In genomic region chr15:102976631-102977422, GRCm38 (mm10) we compare ENCODE assay signal across 9 mouse cellular contexts. TPM values are rescaled to one million over a fixed set of nuclear protein-coding genes. Genes with fewer than 3 reads are reported as not detected.
DNase-seq lines count a peak whose midpoint lies in the region; ATAC-seq lines count a peak whose summit lies in the region.
"Had no signal": no experiment of that assay in that cellular context is flagged by ENCODE, and none has a peak within 500 bp of the region (broad histone marks: within the 10 kb centered on the region; RNA-seq: fewer than 3 reads in every experiment).

No protein-coding gene starts in this region.

- peak overlapping the region; percentile 43 for H3K4me2 ChIP-seq in heart, embryonic 14.5 days (ENCODE audit: low read length)
- H3K4me2 ChIP-seq in embryonic facial prominence, embryonic 13.5 days = 0 out of 2 replicates have a peak overlapping the region, but pooled peaks have one; percentile 9
- H3K4me2 ChIP-seq in liver, embryonic 12.5 days = peak overlapping the region; percentile 28
- no peak overlapping the region for H3K4me2 ChIP-seq in midbrain, embryonic 14.5 days (ENCODE audit: low read length)
- H3K4me2 ChIP-seq in hindbrain, embryonic 14.5 days (replicated peaks) = no peak overlapping the region

- H3K27me3 ChIP-seq in heart, embryonic 14.5 days (ENCODE audit: control insufficient read depth, insufficient read depth, low read length) = peaks cover 100% of the 10 kb centered on the region
- H3K27me3 ChIP-seq in embryonic facial prominence, embryonic 13.5 days = peaks cover 100% of the 10 kb centered on the region
- peaks cover 100% of the 10 kb centered on the region for H3K27me3 ChIP-seq in liver, embryonic 12.5 days (replicated peaks)
- peaks cover 99% of the 10 kb centered on the region for H3K27me3 ChIP-seq in midbrain, embryonic 14.5 days (ENCODE audit: control insufficient read depth, insufficient read depth, low read length)
- H3K27me3 ChIP-seq in hindbrain, embryonic 14.5 days (ENCODE audit: control insufficient read depth, insufficient read depth, low read length) = peaks cover 100% of the 10 kb centered on the region

- no peak for ATAC-seq in heart, embryonic 14.5 days (ENCODE audit: insufficient number of reproducible peaks, insufficient read depth, low FRiP score, low read depth)
- peak; percentile 55 for ATAC-seq in CD4-positive, CD25-positive, alpha-beta regulatory T cell, adult 4 months
- no peak for ATAC-seq in embryonic facial prominence, embryonic 13.5 days (ENCODE audit: insufficient number of reproducible peaks, insufficient read depth, low FRiP score, low TSS enrichment, low read depth)
- no peak for ATAC-seq in liver, embryonic 12.5 days
- no peak for ATAC-seq in midbrain, embryonic 14.5 days (ENCODE audit: low FRiP score, low TSS enrichment)
- no peak for ATAC-seq in hindbrain, embryonic 14.5 days (ENCODE audit: low FRiP score)

- no peak overlapping the region for H3K9ac ChIP-seq in heart, embryonic 14.5 days (ENCODE audit: low read length)
- H3K9ac ChIP-seq in embryonic facial prominence, embryonic 13.5 days = no peak overlapping the region
- H3K9ac ChIP-seq in liver, embryonic 12.5 days = no peak overlapping the region
- H3K9ac ChIP-seq in midbrain, embryonic 14.5 days (replicated peaks; ENCODE audit: low read length) = no peak overlapping the region
- H3K9ac ChIP-seq in hindbrain, embryonic 14.5 days = no peak overlapping the region

- no peaks in the 10 kb centered on the region for H3K36me3 ChIP-seq in heart, embryonic 14.5 days (ENCODE audit: control insufficient read depth, insufficient read depth, low read length)
- H3K36me3 ChIP-seq in embryonic facial prominence, embryonic 13.5 days = no peaks in the 10 kb centered on the region
- H3K36me3 ChIP-seq in liver, embryonic 12.5 days = no peaks in the 10 kb centered on the region
- no peaks in the 10 kb centered on the region for H3K36me3 ChIP-seq in midbrain, embryonic 14.5 days (ENCODE audit: control insufficient read depth, insufficient read depth, low read length)
- H3K36me3 ChIP-seq in hindbrain, embryonic 14.5 days (replicated peaks; ENCODE audit: control insufficient read depth, insufficient read depth) = no peaks in the 10 kb centered on the region

- no peak for DNase-seq in heart, postnatal 4 days
- DNase-seq in layer of hippocampus, postnatal 25 days (ENCODE audit: extremely low spot score in 1 of 2, low spot score in 1 of 2) = no peak
- DNase-seq in midbrain, embryonic 14.5 days = no peak
- DNase-seq in hindbrain, embryonic 14.5 days (ENCODE audit: low spot score) = no peak
- DNase-seq: thymus, postnatal 36 days had no signal

- peaks cover 0 to 4% of the 10 kb centered on the region in 2 experiments; a peak in 2 of 4 replicates for H3K4me1 ChIP-seq in heart, embryonic 14.5 days (ENCODE audit: control insufficient read depth in 2 of 2, insufficient read depth in 2 of 2, low read length in 2 of 2)
- H3K4me1 ChIP-seq in embryonic facial prominence, embryonic 13.5 days = peaks cover 4% of the 10 kb centered on the region
- 0 out of 2 replicates have a peak, but pooled peaks cover 3% of the 10 kb centered on the region for H3K4me1 ChIP-seq in liver, embryonic 12.5 days
- H3K4me1 ChIP-seq in midbrain, embryonic 14.5 days (ENCODE audit: control insufficient read depth, insufficient read depth, low read length) = 0 out of 2 replicates have a peak, but pooled peaks cover 1% of the 10 kb centered on the region
- no peaks in the 10 kb centered on the region for H3K4me1 ChIP-seq in hindbrain, embryonic 14.5 days (replicated peaks; ENCODE audit: control insufficient read depth, insufficient read depth, low read length)

- H3K9me3 ChIP-seq in heart, embryonic 14.5 days (ENCODE audit: control insufficient read depth, low read length) = no peaks in the 10 kb centered on the region
- H3K9me3 ChIP-seq in embryonic facial prominence, embryonic 13.5 days = no peaks in the 10 kb centered on the region
- H3K9me3 ChIP-seq in liver, embryonic 12.5 days (replicated peaks) = no peaks in the 10 kb centered on the region
- no peaks in the 10 kb centered on the region for H3K9me3 ChIP-seq in midbrain, embryonic 14.5 days (ENCODE audit: control insufficient read depth, low read length)
- no peaks in the 10 kb centered on the region for H3K9me3 ChIP-seq in hindbrain, embryonic 14.5 days (ENCODE audit: control insufficient read depth, low read length)

- H3K4me3 ChIP-seq in heart, embryonic 14.5 days (ENCODE audit: control insufficient read depth in 1 of 2, insufficient read depth in 1 of 2, low read depth in 1 of 2, low read length in 2 of 2) = peak overlapping the region in 1 of 2 experiments; percentile 28; a peak in 2 of 4 replicates
- H3K4me3 ChIP-seq in embryonic facial prominence, embryonic 13.5 days = 0 out of 2 replicates have a peak overlapping the region, but pooled peaks have one; percentile 6
- H3K4me3 ChIP-seq in liver, embryonic 12.5 days = peak overlapping the region; percentile 13
- no peak overlapping the region for H3K4me3 ChIP-seq in midbrain, embryonic 14.5 days (replicated peaks; ENCODE audit: low read depth, low read length)
- no peak overlapping the region for H3K4me3 ChIP-seq in hindbrain, embryonic 14.5 days (replicated peaks; ENCODE audit: low read length)

- H3K27ac ChIP-seq in heart, embryonic 14.5 days (replicated peaks in 1 of 2; ENCODE audit: control insufficient read depth in 1 of 2, insufficient read depth in 1 of 2, low read depth in 2 of 2, low read length in 2 of 2) = no peak overlapping the region
- H3K27ac ChIP-seq in embryonic facial prominence, embryonic 13.5 days = no peak overlapping the region
- no peak overlapping the region for H3K27ac ChIP-seq in liver, embryonic 12.5 days
- no peak overlapping the region for H3K27ac ChIP-seq in midbrain, embryonic 14.5 days (replicated peaks; ENCODE audit: low read depth, low read length)
- H3K27ac ChIP-seq in hindbrain, embryonic 14.5 days = no peak overlapping the region

- WGBS in heart, embryonic 14.5 days = 1% methylated on average over 37 of the region's 37 CpGs
- 1% methylated on average over 37 of the region's 37 CpGs for WGBS in embryonic facial prominence, embryonic 13.5 days
- 2% methylated on average over 37 of the region's 37 CpGs for WGBS in liver, embryonic 12.5 days (ENCODE audit: insufficient replicate concordance)
- under 1% methylated on average over 37 of the region's 37 CpGs for WGBS in midbrain, embryonic 14.5 days
- WGBS in hindbrain, embryonic 14.5 days = under 1% methylated on average over 37 of the region's 37 CpGs

RNA-seq across cellular contexts. Expression of gene Hoxc9, which starts 0.6 kb away (rescaled TPM):
- not detected in 2 replicates for polyA plus RNA-seq in heart, embryonic 14.5 days (2014; fragmentation: Nextera tagmentation; extraction: Ambion mirVana)
- not detected for total RNA-seq in heart, postnatal 4 days (2021)
- polyA plus RNA-seq in CD4-positive, CD25-positive, alpha-beta regulatory T cell, adult 4 months (2017; shearing (Covaris generic)) = not detected
- not detected in 2 replicates for polyA plus RNA-seq in embryonic facial prominence, embryonic 13.5 days (2015; fragmentation: Nextera tagmentation; extraction: Ambion mirVana)
- 0.07 TPM in 1 of 2 replicates, not detected in the other for polyA plus RNA-seq in liver, embryonic 12.5 days (2016; fragmentation: Nextera tagmentation; extraction: Ambion mirVana)
- total RNA-seq in layer of hippocampus, postnatal 25 days (2021) = not detected
- polyA plus RNA-seq in midbrain, embryonic 14.5 days (2014; fragmentation: Nextera tagmentation; extraction: Ambion mirVana) = not detected in 2 replicates
- 0.25 and 0.75 TPM in 2 replicates for polyA plus RNA-seq in hindbrain, embryonic 14.5 days (2014; fragmentation: Nextera tagmentation; extraction: Ambion mirVana)

RNA-seq across cellular contexts. Expression of gene Hoxc5, which starts 9.6 kb away (rescaled TPM):
- 0.07 TPM in 1 of 2 replicates, not detected in the other for polyA plus RNA-seq in heart, embryonic 14.5 days (2014; fragmentation: Nextera tagmentation; extraction: Ambion mirVana)
- not detected for total RNA-seq in heart, postnatal 4 days (2021)
- polyA plus RNA-seq in CD4-positive, CD25-positive, alpha-beta regulatory T cell, adult 4 months (2017; shearing (Covaris generic)) = not detected
- polyA plus RNA-seq in embryonic facial prominence, embryonic 13.5 days (2015; fragmentation: Nextera tagmentation; extraction: Ambion mirVana) = 1.1 and 1.8 TPM in 2 replicates
- polyA plus RNA-seq in liver, embryonic 12.5 days (2016; fragmentation: Nextera tagmentation; extraction: Ambion mirVana) = 0.92 and 1.2 TPM in 2 replicates
- total RNA-seq in layer of hippocampus, postnatal 25 days (2021) = not detected
- 0.12 TPM in 1 of 2 replicates, not detected in the other for polyA plus RNA-seq in midbrain, embryonic 14.5 days (2014; fragmentation: Nextera tagmentation; extraction: Ambion mirVana)
- 25.0 and 32.2 TPM in 2 replicates for polyA plus RNA-seq in hindbrain, embryonic 14.5 days (2014; fragmentation: Nextera tagmentation; extraction: Ambion mirVana)

RNA-seq across cellular contexts. Expression of gene Hoxc10, which starts 10.2 kb away (rescaled TPM):
- polyA plus RNA-seq in heart, embryonic 14.5 days (2014; fragmentation: Nextera tagmentation; extraction: Ambion mirVana) = not detected in 2 replicates
- total RNA-seq in heart, postnatal 4 days (2021) = not detected
- not detected for polyA plus RNA-seq in CD4-positive, CD25-positive, alpha-beta regulatory T cell, adult 4 months (2017; shearing (Covaris generic))
- polyA plus RNA-seq in embryonic facial prominence, embryonic 13.5 days (2015; fragmentation: Nextera tagmentation; extraction: Ambion mirVana) = 0.10 TPM in 1 of 2 replicates, not detected in the other
- polyA plus RNA-seq in liver, embryonic 12.5 days (2016; fragmentation: Nextera tagmentation; extraction: Ambion mirVana) = not detected in 2 replicates
- not detected for total RNA-seq in layer of hippocampus, postnatal 25 days (2021)
- not detected in 2 replicates for polyA plus RNA-seq in midbrain, embryonic 14.5 days (2014; fragmentation: Nextera tagmentation; extraction: Ambion mirVana)
- not detected in 2 replicates for polyA plus RNA-seq in hindbrain, embryonic 14.5 days (2014; fragmentation: Nextera tagmentation; extraction: Ambion mirVana)

RNA-seq across cellular contexts. Expression of gene Hoxc8, which starts 13.6 kb away (rescaled TPM):
- polyA plus RNA-seq in heart, embryonic 14.5 days (2014; fragmentation: Nextera tagmentation; extraction: Ambion mirVana) = not detected in 2 replicates
- not detected for total RNA-seq in heart, postnatal 4 days (2021)
- under 1 TPM in 1 of 2 experiments, not detected in 1; 0.43 TPM for polyA plus RNA-seq in CD4-positive, CD25-positive, alpha-beta regulatory T cell, adult 4 months (2017; shearing (Covaris generic))
- polyA plus RNA-seq in embryonic facial prominence, embryonic 13.5 days (2015; fragmentation: Nextera tagmentation; extraction: Ambion mirVana) = not detected in 2 replicates
- polyA plus RNA-seq in liver, embryonic 12.5 days (2016; fragmentation: Nextera tagmentation; extraction: Ambion mirVana) = 0.08 and 0.22 TPM in 2 replicates
- not detected for total RNA-seq in layer of hippocampus, postnatal 25 days (2021)
- not detected in 2 replicates for polyA plus RNA-seq in midbrain, embryonic 14.5 days (2014; fragmentation: Nextera tagmentation; extraction: Ambion mirVana)
- 9.2 and 22.9 TPM in 2 replicates for polyA plus RNA-seq in hindbrain, embryonic 14.5 days (2014; fragmentation: Nextera tagmentation; extraction: Ambion mirVana)

RNA-seq across cellular contexts. Expression of gene Hoxc6, which starts 21.2 kb away (rescaled TPM):
- 0.15 and 0.22 TPM in 2 replicates for polyA plus RNA-seq in heart, embryonic 14.5 days (2014; fragmentation: Nextera tagmentation; extraction: Ambion mirVana)
- under 1 TPM in 1 of 2 experiments, not detected in 1; 0.16 TPM for total RNA-seq in heart, postnatal 4 days (2021)
- polyA plus RNA-seq in CD4-positive, CD25-positive, alpha-beta regulatory T cell, adult 4 months (2017; shearing (Covaris generic)) = not detected
- polyA plus RNA-seq in embryonic facial prominence, embryonic 13.5 days (2015; fragmentation: Nextera tagmentation; extraction: Ambion mirVana) = not detected in 2 replicates
- 0.17 and 0.19 TPM in 2 replicates for polyA plus RNA-seq in liver, embryonic 12.5 days (2016; fragmentation: Nextera tagmentation; extraction: Ambion mirVana)
- total RNA-seq in layer of hippocampus, postnatal 25 days (2021) = not detected
- polyA plus RNA-seq in midbrain, embryonic 14.5 days (2014; fragmentation: Nextera tagmentation; extraction: Ambion mirVana) = not detected in 2 replicates
- 20.9 and 24.8 TPM in 2 replicates for polyA plus RNA-seq in hindbrain, embryonic 14.5 days (2014; fragmentation: Nextera tagmentation; extraction: Ambion mirVana)

Comparison
In these comparisons a context has a peak if more than half of its experiments do, and no peak if none do; other contexts are left out.
1. H3K4me2 ChIP-seq: peak in heart, embryonic 14.5 days (single experiment), embryonic facial prominence, embryonic 13.5 days (single experiment) and liver, embryonic 12.5 days (single experiment); none in midbrain, embryonic 14.5 days (single experiment) and hindbrain, embryonic 14.5 days (single experiment).
2. H3K4me3 ChIP-seq: peak in embryonic facial prominence, embryonic 13.5 days (single experiment) and liver, embryonic 12.5 days (single experiment); none in midbrain, embryonic 14.5 days (single experiment) and hindbrain, embryonic 14.5 days (single experiment).